Mouse (Mus musculus): ENCODE data around the gene Pmm1.
"Not testable (repeated sequence)": the region's sequence is repeated elsewhere in the genome, so short reads cannot be mapped to it uniquely, and the experiment has no call there.

The Pmm1 gene

DNA sequence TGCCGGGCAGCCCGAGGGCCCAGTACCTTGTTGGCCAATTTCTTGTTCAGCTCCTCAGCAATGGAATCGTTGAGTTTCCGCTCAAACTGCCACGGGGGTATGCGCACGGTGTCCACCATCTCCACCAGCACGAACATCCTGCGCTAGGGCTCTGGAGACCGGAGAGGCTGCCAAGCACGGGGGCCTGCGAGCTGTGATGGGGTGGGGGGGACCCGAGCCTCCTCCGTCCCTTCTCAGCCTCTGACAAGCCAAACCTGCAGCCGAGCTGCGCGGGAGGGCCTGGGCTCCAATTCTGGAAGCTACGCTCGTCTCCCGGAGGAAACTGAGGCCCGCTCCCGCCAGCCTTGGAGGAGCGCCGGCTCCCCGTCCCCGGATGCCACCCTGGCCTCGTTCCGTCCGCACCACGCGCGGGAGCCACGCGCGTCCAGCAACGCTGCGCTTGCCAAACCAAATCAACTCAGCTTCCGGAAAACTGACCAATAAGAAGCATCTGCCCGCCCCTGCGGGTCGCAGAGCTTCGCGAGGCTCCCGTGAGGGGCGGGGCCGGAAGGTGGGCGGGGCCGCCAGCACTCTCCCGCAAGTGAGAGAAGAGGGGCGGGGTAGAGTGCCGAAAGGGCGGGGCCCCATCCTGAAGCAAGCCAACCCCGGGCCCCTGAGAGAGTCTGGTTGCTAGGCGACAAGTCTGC, 34.8 kb downstream of the Pmm1 start, which contains the start of gene Polr3h:
Gene Polr3h (minus strand): TSS at position 481 of the 686 bp plus-strand sequence.
- DNase-seq = peak; percentile 99

DNA sequence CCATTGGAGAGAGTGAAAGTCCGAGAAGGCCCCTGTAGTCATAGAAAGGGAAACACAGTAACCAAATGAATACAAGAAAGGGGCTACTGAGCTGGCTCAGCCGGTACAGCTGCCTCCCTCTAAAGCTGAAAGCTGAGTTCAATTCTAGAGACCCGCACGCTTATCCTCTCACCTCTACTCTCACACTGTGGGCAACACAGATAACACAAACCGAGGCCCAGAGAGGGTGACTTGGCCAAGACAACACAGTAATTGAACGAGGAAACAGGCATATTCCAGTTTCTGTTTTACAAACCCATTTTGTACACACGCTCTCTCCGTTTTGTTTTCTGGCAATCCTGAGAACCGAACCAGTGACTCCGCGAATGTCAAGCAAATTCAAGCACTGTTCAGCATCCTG, 35.8 kb downstream of the Pmm1 start:
- DNase-seq = no peak

DNA sequence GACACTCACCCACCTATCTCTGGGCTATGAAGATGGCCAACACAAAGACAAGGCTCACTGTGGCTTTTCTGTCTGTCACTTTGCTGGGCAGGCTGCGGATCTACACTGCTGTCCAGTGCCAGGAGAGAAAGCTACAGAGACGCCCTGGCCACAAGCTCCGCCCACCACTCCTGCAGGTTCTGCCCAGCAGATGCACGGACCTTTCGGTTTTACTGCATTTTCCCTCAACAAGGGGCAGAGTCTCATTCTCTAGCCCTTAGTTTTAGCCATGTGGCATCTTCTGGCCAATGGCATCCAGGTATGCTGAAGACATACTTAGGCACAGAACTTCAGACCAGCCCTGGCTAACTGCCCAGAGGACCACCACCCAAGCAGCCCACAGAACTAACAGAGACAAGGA, 39.5 kb downstream of the Pmm1 start:
- no peak for DNase-seq

DNA sequence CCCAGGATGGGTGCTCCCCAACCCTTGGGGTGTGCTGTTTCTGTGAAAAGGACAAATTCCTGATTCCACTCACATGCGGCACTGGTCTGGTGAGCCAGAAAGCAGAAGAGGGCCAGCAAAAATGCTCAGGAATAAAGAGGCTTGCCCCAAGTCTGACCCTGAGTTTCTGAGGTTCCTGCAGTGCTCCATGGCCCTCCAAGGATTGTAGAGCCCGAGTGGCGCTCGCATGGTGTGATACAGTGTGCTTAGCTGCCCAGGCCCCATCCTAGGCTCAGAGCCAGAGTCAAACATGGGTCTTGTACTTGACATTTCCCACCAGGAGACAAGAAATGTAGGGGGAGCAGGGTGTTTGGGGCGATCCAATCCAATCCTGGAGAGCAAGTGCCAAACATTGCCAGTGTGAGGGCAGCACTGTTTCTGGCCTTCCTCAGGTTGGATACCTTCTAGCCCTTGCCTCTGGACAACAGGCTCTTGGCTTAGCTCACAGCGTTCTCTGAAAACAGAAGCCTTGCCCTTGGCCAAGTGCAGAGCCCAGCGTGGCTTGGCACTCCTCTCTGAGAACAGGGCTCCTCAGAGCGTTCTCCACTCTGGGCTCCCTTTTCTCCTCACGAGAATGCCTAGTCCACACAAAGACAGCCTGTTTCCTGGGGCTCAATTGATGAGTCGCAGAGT, 40.0 kb downstream of the Pmm1 start:
- DNase-seq = no peak

DNA sequence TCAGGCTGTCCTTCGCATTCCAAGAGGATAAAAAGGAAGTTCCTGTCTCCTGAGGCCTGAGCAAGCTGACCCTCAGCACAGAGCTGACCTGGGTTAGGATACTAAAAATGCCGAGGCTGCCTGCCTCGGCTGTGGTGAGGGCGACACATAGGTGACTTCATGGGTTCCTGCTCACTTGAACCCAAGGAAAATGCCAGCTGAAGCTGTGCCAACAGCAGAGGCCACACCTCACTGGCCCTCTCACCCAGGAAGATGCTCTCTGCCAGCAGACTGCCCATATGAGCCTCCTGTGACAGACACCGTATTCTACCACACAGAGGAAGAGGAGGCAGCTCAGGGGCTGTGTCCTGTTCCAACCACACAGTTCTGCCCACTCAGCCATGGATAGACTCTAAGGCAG, 41.7 kb downstream of the Pmm1 start:
- DNase-seq = no peak

DNA sequence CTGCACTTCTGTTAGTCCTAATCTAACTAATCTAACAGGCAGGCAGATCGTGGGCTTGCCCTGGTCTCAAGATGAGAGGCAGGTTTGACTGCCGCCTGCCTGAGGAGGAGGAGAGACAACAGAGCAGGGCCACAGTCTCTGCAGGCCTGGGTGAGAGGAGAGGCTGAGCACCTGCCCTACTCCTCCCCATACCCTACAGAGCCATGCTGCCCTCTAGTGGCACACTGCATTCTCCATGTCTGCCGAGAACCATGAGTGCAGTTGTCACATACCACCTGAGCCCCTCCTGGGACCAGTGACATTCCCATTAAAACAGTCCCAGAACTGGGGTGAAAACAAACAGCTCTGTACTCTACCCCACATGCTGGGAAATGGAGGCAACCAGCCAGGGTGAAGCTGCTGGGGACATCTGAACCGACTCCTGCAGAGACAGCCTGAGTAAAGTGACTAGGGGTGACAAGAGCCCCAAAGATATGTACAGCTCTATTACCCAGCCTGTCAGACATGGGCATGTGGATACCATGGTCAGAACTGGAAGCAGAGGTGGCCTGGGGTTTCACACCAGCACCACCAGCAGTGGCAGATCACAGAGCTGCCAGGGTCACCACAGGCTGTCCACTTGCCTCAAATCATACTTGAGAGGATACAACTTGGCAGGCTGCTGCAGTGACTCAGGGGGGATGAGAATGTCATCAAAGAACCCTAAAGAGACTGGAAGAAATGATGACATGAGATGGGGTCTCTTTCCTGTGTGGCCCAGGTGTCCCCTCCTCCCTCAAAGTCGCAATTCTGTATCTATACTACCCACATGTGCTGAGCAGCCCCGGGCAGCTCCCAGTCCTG, 42.9 kb downstream of the Pmm1 start:
- DNase-seq = peak; percentile 87

DNA sequence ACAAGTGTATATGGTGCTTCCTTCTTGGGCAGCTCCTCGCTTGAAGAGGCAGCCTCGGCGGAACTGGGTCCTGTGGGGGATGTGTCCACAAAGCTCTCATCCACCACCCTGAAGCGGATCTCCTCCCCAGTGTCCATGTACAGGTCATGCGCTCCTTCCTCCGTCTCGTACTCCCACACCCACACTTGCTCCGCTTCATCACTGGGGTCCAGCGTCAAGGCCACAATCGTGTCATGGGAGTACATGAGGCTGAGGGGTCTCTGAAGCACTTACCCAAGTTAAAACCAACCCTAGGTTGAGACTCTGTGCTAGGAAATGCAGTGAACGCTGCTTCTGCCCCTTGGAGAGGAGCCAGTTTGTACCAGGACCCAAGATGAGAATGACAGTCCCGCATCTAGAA, 43.5 kb downstream of the Pmm1 start:
- DNase-seq = peak in 1 of 2 experiments; percentile 27

DNA sequence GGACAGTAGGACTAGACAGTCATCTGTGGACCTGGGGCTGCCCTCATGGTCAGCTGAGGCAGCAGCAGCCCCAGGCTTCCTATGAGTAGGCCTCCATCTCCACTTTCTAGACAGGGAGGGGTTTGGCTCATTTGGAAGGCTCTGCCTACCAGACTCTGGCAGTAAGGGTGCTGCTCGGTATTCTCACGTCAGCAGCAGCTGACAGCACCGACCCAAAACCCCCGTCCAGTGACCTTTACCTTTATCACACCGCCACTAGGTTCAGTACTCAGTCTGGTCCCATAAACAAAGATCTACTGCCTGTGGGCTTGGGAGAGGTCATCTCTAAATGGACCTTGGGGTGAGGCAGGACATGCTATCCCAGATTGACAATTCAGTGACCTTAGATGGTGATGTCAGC, 45.1 kb downstream of the Pmm1 start:
- no peak for DNase-seq

DNA sequence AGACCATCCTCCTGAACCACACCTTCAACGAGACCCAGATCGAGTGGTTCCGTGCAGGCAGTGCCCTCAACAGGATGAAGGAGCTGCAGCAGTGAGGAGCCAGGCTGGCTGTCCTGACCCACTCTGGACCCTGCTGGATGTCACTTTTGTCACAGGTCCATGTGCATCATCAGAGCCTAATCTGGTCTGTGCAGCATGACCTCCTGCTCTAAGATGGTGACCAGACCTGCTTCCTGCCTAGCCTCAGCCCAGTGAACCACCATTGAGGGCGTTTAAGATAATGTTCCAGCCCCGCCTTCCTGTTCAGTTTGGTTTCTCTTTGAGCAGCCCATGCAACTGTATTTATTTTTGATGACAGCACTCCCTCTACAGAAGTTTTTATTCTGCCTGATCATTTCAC, 46.1 kb downstream of the Pmm1 start:
- DNase-seq = no peak

DNA sequence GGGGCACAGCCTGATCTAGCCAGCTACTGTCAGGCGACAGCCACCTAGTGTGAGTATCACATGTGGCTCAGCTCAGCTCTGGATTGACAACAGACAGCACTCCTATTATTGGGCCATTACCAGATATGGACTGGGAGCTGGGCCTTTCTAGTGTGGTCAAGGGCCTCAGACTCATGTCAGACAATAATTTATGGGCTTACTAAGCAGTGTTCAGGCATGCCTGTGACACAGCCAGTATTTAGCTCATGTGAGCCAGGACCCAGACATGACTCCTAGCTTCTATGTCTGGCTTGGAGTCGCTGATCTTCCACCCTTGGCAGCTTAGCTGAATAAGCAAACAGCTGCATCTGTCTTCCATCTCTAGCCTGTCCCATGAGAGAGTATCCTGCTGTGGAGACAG, 48.2 kb downstream of the Pmm1 start:
- peak; percentile 36 to 40 for DNase-seq

DNA sequence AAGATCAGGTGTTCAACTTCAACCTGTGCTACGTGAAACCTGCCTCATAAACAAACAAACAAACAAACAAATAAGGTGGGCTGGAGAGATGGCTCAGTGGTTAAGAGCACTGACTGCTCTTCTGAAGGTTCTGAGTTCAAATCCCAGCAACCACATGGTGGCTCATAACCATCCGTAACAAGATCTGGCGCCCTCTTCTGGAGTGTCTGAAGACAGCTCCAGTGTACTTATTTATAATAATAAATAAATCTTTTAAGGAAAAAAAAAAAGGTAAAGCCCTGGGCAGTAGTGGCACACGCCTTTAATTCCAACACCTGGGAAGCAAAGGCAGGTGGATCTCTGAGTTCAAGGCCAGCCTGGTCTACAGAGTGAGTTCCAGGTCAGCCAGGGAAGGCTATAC, 52.0 kb downstream of the Pmm1 start:
- not testable (repeated sequence) for DNase-seq

DNA sequence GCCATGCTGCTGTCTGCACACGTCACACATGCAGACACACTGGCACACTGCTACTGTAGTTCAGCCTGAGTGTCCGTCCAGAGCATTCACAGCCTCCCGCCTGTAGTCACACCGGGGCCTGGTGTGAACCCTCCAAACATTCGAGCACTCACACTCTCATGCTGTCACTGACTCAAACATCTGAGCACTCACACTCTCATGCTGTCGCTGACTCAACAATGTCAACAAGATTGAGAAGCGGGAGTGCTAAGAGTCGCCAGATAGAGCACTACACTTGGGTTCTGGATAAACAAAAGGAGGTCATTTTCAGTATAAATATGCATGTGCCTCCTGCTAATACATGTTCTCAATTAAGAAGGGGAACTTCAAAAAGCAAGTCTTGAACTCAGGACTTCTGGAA, 52.8 kb downstream of the Pmm1 start:
- no peak for DNase-seq

DNA sequence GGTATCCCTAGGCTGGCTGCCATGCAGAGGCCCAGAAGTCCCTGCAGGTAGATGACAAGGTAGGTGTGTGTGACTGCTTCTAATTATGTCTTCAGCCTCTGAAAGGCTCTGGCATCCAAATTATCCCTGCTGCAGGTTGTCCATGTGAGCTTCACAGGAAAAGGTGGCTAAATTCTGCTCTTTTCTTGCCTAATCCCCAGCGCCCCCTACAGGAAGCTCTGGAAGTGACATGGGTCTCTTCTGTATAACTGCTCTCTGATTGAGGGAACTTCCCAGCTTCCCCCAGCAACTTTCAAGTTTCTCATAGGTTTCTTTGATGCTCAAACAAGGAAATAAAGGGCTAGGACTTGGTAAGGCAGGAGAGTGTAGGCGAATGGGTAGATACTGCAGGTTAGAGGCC, 55.8 kb downstream of the Pmm1 start:
- DNase-seq = peak; percentile 90

Data from kidney, postnatal 4 days (tissue).